Mouse (Mus musculus) heart, postnatal 0 days (tissue): ENCODE results near the gene Prdm16. TPM values are rescaled to one million over a fixed set of nuclear protein-coding genes. Genes with fewer than 3 reads are reported as not detected.

Experiments used
- ATAC-seq: fragments of 200-750 bp; cut with Nextera tagmentation; 2 replicates; pipeline ENCODE4 v1.8.0; 2017; ENCODE audit warnings: low read depth, moderate number of reproducible peaks, moderate library complexity; ENCODE audit not compliant: insufficient read depth
- DNase-seq: peaks from one replicate; pipeline ENCODE4 v3.0.0-alpha.2; 2016; ENCODE audit warnings: low spot score
- H3K27ac ChIP-seq: fragments of 300-500 bp; sonication (generic); 2 replicates; pipeline ENCODE4 v1.5.1; 2014; ENCODE audit warnings: low read depth, mild to moderate bottlenecking
- H3K27me3 ChIP-seq: fragments of 300-500 bp; sonication (generic); 2 replicates; pipeline ENCODE4 v1.6.1; 2014; ENCODE audit warnings: low read length, mixed read lengths; ENCODE audit not compliant: control insufficient read depth, insufficient read depth
- H3K36me3 ChIP-seq: fragments of 300-500 bp; sonication (generic); replicated peaks from 2 replicates; pipeline ENCODE4 v1.6.1; 2014; ENCODE audit warnings: low read length, mixed read lengths; ENCODE audit not compliant: control insufficient read depth, insufficient read depth
- H3K4me1 ChIP-seq: fragments of 300-500 bp; sonication (generic); 2 replicates; pipeline ENCODE4 v1.6.1; 2014; ENCODE audit warnings: antibody characterized with exemption; ENCODE audit not compliant: control insufficient read depth, insufficient read depth
- H3K4me2 ChIP-seq: fragments of 300-500 bp; sonication (generic); 2 replicates; pipeline ENCODE4 v1.6.1; 2014; ENCODE audit warnings: low read depth, mild to moderate bottlenecking, low read length, moderate library complexity
- H3K4me3 ChIP-seq: fragments of 300-500 bp; sonication (generic); 2 replicates; pipeline ENCODE4 v1.5.1; 2014; ENCODE audit warnings: low read depth, low read length
- H3K9ac ChIP-seq: fragments of 300-500 bp; sonication (generic); replicated peaks from 2 replicates; pipeline ENCODE4 v1.6.1; 2014; ENCODE audit warnings: low read depth, low read length, mixed read lengths
- H3K9me3 ChIP-seq: fragments of 300-500 bp; sonication (generic); replicated peaks from 2 replicates; pipeline ENCODE4 v1.6.1; 2016; ENCODE audit warnings: low read length; ENCODE audit not compliant: control insufficient read depth
- CTCF ChIP-seq: IDR thresholded peaks from 2 replicates; pipeline ENCODE4 v1.5.1; 2016; ENCODE audit warnings: antibody characterized with exemption, control low read depth, low read depth
- EP300 ChIP-seq: IDR thresholded peaks from 2 replicates; pipeline ENCODE4 v1.6.1; 2016; ENCODE audit warnings: antibody characterized with exemption, low read depth
- WGBS: fragments of 180-500 bp; shearing (Covaris S2); extraction: QIAGEN DNeasy Blood & Tissue Kit; methylation state at CpG from one replicate; pipeline ENCODE4 v1.1.7; 2014; 5-methylcytosine and 5-hydroxymethylcytosine counted together
- polyA plus RNA-seq: library from polyadenylated mRNA; unstranded; fragments of >200 nt; fragmentation: Nextera tagmentation; extraction: Ambion mirVana; gene quantifications from 2 replicates; pipeline ENCODE4 v1.2.1, GENCODE M21; 2015
- total RNA-seq: library from RNA; depleted of rRNA; stranded (reverse); fragments of >200 nt; gene quantifications from 2 replicates; pipeline ENCODE4 v1.2.3, GENCODE M21; 2014; ENCODE audit warnings: low replicate concordance

Gene Prdm16
- total and polyA plus RNA-seq, 2 experiments from 2014 or later: 9.3 to 14.7 TPM

GRCm38 (mm10) chr4:154492714-154493121, 144.0 kb downstream of the Prdm16 start:
- ATAC-seq (no peak), DNase-seq (no peak)
- H3K4me2 ChIP-seq: no peak overlapping the region
- WGBS: 87% methylated on average over 11 of the region's 11 CpGs
- no peak overlapping the region for H3K4me3 ChIP-seq
- TF ChIP-seq CTCF (no peak), EP300 (no peak)
- H3K9me3 ChIP-seq: no peaks in the 10 kb centered on the region
- H3K9ac ChIP-seq: no peak overlapping the region
- H3K4me1 ChIP-seq: peaks cover 27% of the 10 kb centered on the region
- H3K27ac ChIP-seq: no peak overlapping the region
- no peaks in the 10 kb centered on the region for H3K27me3 ChIP-seq
- no peaks in the 10 kb centered on the region for H3K36me3 ChIP-seq

- no peak for ATAC-seq
- Histone ChIP-seq H3K9ac (no peak overlapping the region), H3K9me3 (no peaks in the 10 kb centered on the region), H3K27ac (no peak overlapping the region), H3K4me2 (no peak overlapping the region), H3K27me3 (no peaks in the 10 kb centered on the region), H3K4me3 (no peak overlapping the region), H3K4me1 (peaks cover 22% of the 10 kb centered on the region), H3K36me3 (no peaks in the 10 kb centered on the region)
- DNase-seq: no peak
- whole genome bisulfite sequencing: 38% methylated on average over 7 of the region's 7 CpGs
- TF ChIP-seq EP300 (no peak), CTCF (no peak)
Measured at GRCm38 (mm10) chr4:154492268-154492667, 144.4 kb downstream of the Prdm16 start.

GRCm38 (mm10) chr4:154488031-154488430, 148.6 kb downstream of the Prdm16 start:
- H3K4me1 ChIP-seq: peaks cover 17% of the 10 kb centered on the region

GRCm38 (mm10) chr4:154482695-154483094, 154.0 kb downstream of the Prdm16 start:
- 77% methylated on average over 14 of the region's 14 CpGs for WGBS
- no peak overlapping the region for H3K4me3 ChIP-seq
- no peak overlapping the region for H3K9ac ChIP-seq
- no peak overlapping the region for H3K4me2 ChIP-seq
- H3K36me3 ChIP-seq: no peaks in the 10 kb centered on the region
- no peaks in the 10 kb centered on the region for H3K9me3 ChIP-seq
- H3K27me3 ChIP-seq: no peaks in the 10 kb centered on the region
- peaks cover 33% of the 10 kb centered on the region for H3K4me1 ChIP-seq
- DNase-seq: no peak
- TF ChIP-seq EP300: no peak
- TF ChIP-seq CTCF: no peak
- ATAC-seq: no peak
- H3K27ac ChIP-seq: no peak overlapping the region

More at GRCm38 (mm10) chr4:154488031-154488430, 148.6 kb downstream of the Prdm16 start:
- no peak overlapping the region for H3K9ac ChIP-seq
- WGBS: 41% methylated on average over 5 of the region's 5 CpGs
- H3K9me3 ChIP-seq: no peaks in the 10 kb centered on the region
- H3K4me2 ChIP-seq: no peak overlapping the region
- no peak overlapping the region for H3K27ac ChIP-seq
- ATAC-seq (no peak), DNase-seq (no peak)
- no peaks in the 10 kb centered on the region for H3K27me3 ChIP-seq
- no peak for TF ChIP-seq EP300
- TF ChIP-seq CTCF: no peak
- no peaks in the 10 kb centered on the region for H3K36me3 ChIP-seq
- H3K4me3 ChIP-seq: no peak overlapping the region

- Histone ChIP-seq H3K4me3 (no peak overlapping the region), H3K4me2 (no peak overlapping the region), H3K36me3 (no peaks in the 10 kb centered on the region), H3K9me3 (no peaks in the 10 kb centered on the region), H3K27ac (no peak overlapping the region), H3K4me1 (peaks cover 33% of the 10 kb centered on the region), H3K27me3 (no peaks in the 10 kb centered on the region), H3K9ac (no peak overlapping the region)
- DNase-seq (no peak), ATAC-seq (no peak)
- no peak for TF ChIP-seq CTCF
- no peak for TF ChIP-seq EP300
- 37% methylated on average over 14 of the region's 14 CpGs for WGBS
Measured at GRCm38 (mm10) chr4:154481771-154482637, 154.7 kb downstream of the Prdm16 start.
